Comparison of ENCODE assay signal across 1 mouse cellular context in genomic region chr15:82216142-82216827, GRCm38 (mm10).
A peak's percentile ranks its signal among the peaks of the same experiment; 100 is the strongest.
TF ChIP-seq lines count a peak whose summit lies in the region.

No protein-coding gene starts in this region.

TF ChIP-seq in CH12.LX, 34 proteins besides CTCF, POLR2A, EP300 and RAD21 (continued from another document):
- TF ChIP-seq MAX (IDR thresholded peaks at IDR 0.05; ENCODE audit: low read length) (peak; percentile 54; the same call in 1 of the 2 replicates), MXI1 (IDR thresholded peaks at IDR 0.05; ENCODE audit: low read depth, low read length) (peak; percentile 87), JUN (IDR thresholded peaks at IDR 0.05; ENCODE audit: insufficient read depth, low read depth, low read length) (no peak), CHD1 (IDR thresholded peaks at IDR 0.05; ENCODE audit: low read depth, low read length) (no peak; the same call in 1 of the 2 replicates), ZC3H11A (IDR thresholded peaks at IDR 0.05; ENCODE audit: low read depth, low read length) (no peak), USF2 (conservative IDR thresholded peaks at IDR 0.05; ENCODE audit: low read depth, low read length) (no peak), CHD2 (IDR thresholded peaks at IDR 0.05; ENCODE audit: low read length) (peak; percentile 74), HCFC1 (IDR thresholded peaks at IDR 0.05; ENCODE audit: low read depth, low read length) (no peak), UBTF (IDR thresholded peaks at IDR 0.05; ENCODE audit: low read depth, low read length) (no peak), ZKSCAN1 (IDR thresholded peaks at IDR 0.05; ENCODE audit: borderline replicate concordance, low read depth, low read length) (no peak), USF1 (IDR thresholded peaks at IDR 0.05; ENCODE audit: low read depth, low read length) (no peak), NRF1 (IDR thresholded peaks at IDR 0.05; ENCODE audit: low read depth, low read length) (peak; percentile 62), TBP (conservative IDR thresholded peaks at IDR 0.05; ENCODE audit: low read depth, low read length) (0 out of 2 replicates have a peak, but pooled peaks have one; percentile 13), IRF4 (IDR thresholded peaks at IDR 0.05; ENCODE audit: low read depth, low read length) (peak; percentile 85), NELFE (IDR thresholded peaks at IDR 0.05; ENCODE audit: low read depth, low read length) (peak; percentile 39; the same call in 1 of the 2 replicates), KAT2A (IDR thresholded peaks at IDR 0.05; ENCODE audit: insufficient replicate concordance, low read length) (no peak), JUND (conservative IDR thresholded peaks at IDR 0.05; ENCODE audit: low read depth, low read length) (no peak), ZMIZ1 (IDR thresholded peaks at IDR 0.05; ENCODE audit: low read depth, low read length) (no peak), PAX5 (IDR thresholded peaks at IDR 0.05; ENCODE audit: low read length) (no peak), RCOR1 (conservative IDR thresholded peaks at IDR 0.05; ENCODE audit: low read depth, low read length) (no peak; the same call in 1 of the 2 replicates), TCF12 (IDR thresholded peaks at IDR 0.05; ENCODE audit: low read depth, low read length) (peak; percentile 95), ETS1 (conservative IDR thresholded peaks at IDR 0.05; ENCODE audit: low read depth, low read length) (peak; percentile 90), MEF2A (IDR thresholded peaks at IDR 0.05; ENCODE audit: borderline replicate concordance, low read depth, low read length) (peak; percentile 74), BHLHE40 (IDR thresholded peaks at IDR 0.05; ENCODE audit: low read depth, low read length) (peak; percentile 99), MAZ (IDR thresholded peaks at IDR 0.05; ENCODE audit: low read depth, low read length) (peak; percentile 95), GABPA (IDR thresholded peaks at IDR 0.05; ENCODE audit: insufficient replicate concordance, low read depth, low read length) (no peak)
TF ChIP-seq in CH12.LX: peak in this region for 12.
